In the genomic region with DNA sequence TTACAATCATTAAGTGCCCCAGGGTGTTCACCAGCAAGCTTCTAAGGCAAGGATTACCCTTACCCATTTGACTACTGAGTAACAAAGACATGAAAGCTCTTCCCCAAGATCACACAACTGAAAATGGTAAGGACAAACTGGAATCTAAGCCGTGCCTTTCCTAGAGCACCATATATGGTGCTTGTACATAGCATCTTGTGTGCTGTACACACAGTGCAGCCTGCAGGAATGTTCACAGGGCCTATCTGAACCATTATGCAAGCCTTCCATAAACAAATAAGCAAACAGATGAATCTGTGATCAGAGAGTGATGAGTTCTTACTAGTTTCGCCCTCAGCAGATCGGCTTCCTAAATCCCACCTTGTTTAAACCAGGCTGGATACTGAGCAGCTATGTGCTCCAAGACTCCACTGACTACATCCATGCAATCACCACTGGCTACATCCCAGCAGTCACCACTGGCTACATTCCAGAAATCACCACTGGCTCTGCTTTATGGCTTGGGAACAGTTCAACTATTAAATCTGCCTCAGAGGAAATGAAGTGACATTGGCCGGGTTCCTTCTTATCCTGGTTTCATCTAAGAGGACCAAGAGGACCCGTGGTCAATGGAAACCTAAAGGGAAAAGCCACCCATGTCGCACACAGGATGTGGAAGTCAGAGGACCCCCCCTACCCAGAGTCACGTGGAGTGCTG, we compare ENCODE assay signal across 10 mouse cellular contexts.
A peak's percentile ranks its signal among the peaks of the same experiment; 100 is the strongest.
DNase-seq lines count a peak whose midpoint lies in the region; ATAC-seq and TF ChIP-seq lines count a peak whose summit lies in the region.
"Had no signal": no experiment of that assay in that cellular context is flagged by ENCODE, and none has a peak within 500 bp of the region (broad histone marks: within the 10 kb centered on the region; RNA-seq: fewer than 3 reads in every experiment).

No protein-coding gene starts in this region.

- no peak for TF ChIP-seq CTCF in midbrain, postnatal 0 days (IDR thresholded peaks at IDR 0.05)

- no peak overlapping the region for H3K4me3 ChIP-seq in midbrain, postnatal 0 days (ENCODE audit: low read depth, low read length)
- H3K4me3 ChIP-seq in midbrain, embryonic 13.5 days (replicated peaks) = no peak overlapping the region
- no peak overlapping the region for H3K4me3 ChIP-seq in heart, embryonic 13.5 days
- H3K4me3 ChIP-seq in kidney, embryonic 16.5 days (ENCODE audit: low read length) = no peak overlapping the region
- no peak overlapping the region for H3K4me3 ChIP-seq in stomach, embryonic 16.5 days (replicated peaks; ENCODE audit: low read length)
- H3K4me3 ChIP-seq: embryonic facial prominence, embryonic 10.5 days; liver, embryonic 13.5 days had no signal

- intact Hi-C loops in left cerebral cortex, postnatal 10 days (cut with DNase I) = no loop called here

- no peak overlapping the region for H3K4me2 ChIP-seq in midbrain, postnatal 0 days (ENCODE audit: low read depth, low read length, poor library complexity, severe bottlenecking)
- no peak overlapping the region for H3K4me2 ChIP-seq in midbrain, embryonic 13.5 days (replicated peaks)
- H3K4me2 ChIP-seq in heart, embryonic 13.5 days = no peak overlapping the region
- no peak overlapping the region for H3K4me2 ChIP-seq in kidney, embryonic 16.5 days (replicated peaks; ENCODE audit: low read depth, low read length)
- no peak overlapping the region for H3K4me2 ChIP-seq in stomach, embryonic 16.5 days (ENCODE audit: low read depth, low read length)
- H3K4me2 ChIP-seq: liver, embryonic 13.5 days had no signal

- ATAC-seq in midbrain, postnatal 0 days (ENCODE audit: low FRiP score) = no peak
- no peak for ATAC-seq in midbrain, embryonic 13.5 days
- ATAC-seq in heart, embryonic 13.5 days (ENCODE audit: extremely low read depth, insufficient number of reproducible peaks, low FRiP score, low TSS enrichment) = peak; percentile 70; the same call in 1 of the 2 replicates
- peak; percentile 93 for ATAC-seq in kidney, embryonic 16.5 days (ENCODE audit: low FRiP score, low TSS enrichment)
- peak; percentile 81; the same call in 1 of the 2 replicates for ATAC-seq in stomach, embryonic 16.5 days (ENCODE audit: insufficient read depth, low FRiP score)

- no peak overlapping the region for H3K27ac ChIP-seq in midbrain, postnatal 0 days (ENCODE audit: low read depth, low read length)
- H3K27ac ChIP-seq in midbrain, embryonic 13.5 days = no peak overlapping the region
- H3K27ac ChIP-seq in heart, embryonic 13.5 days (replicated peaks) = peak overlapping the region; percentile 30; the same call in 1 of the 2 replicates
- H3K27ac ChIP-seq in kidney, embryonic 16.5 days (ENCODE audit: low read length) = peak overlapping the region; percentile 30; the same call in 1 of the 2 replicates
- peak overlapping the region; percentile 66; the same call in 1 of the 2 replicates for H3K27ac ChIP-seq in stomach, embryonic 16.5 days (ENCODE audit: low read length)
- H3K27ac ChIP-seq: embryonic facial prominence, embryonic 10.5 days; liver, embryonic 13.5 days had no signal

- 83% methylated on average over 7 of the region's 7 CpGs for WGBS in midbrain, postnatal 0 days
- WGBS in midbrain, embryonic 13.5 days = 86% methylated on average over 7 of the region's 7 CpGs
- WGBS in heart, embryonic 13.5 days = 65% methylated on average over 7 of the region's 7 CpGs
- 57% methylated on average over 7 of the region's 7 CpGs for WGBS in kidney, embryonic 16.5 days
- WGBS in stomach, embryonic 16.5 days = 64% methylated on average over 7 of the region's 7 CpGs

- H3K9me3 ChIP-seq in midbrain, postnatal 0 days (ENCODE audit: low read length) = no peaks in the 10 kb centered on the region
- H3K9me3 ChIP-seq in midbrain, embryonic 13.5 days = no peaks in the 10 kb centered on the region; the same call in 1 of the 2 replicates
- H3K9me3 ChIP-seq in heart, embryonic 13.5 days = peaks cover 10% of the 10 kb centered on the region
- peaks cover 3% of the 10 kb centered on the region; the same call in 1 of the 2 replicates for H3K9me3 ChIP-seq in kidney, embryonic 16.5 days (ENCODE audit: low read length)
- H3K9me3 ChIP-seq in stomach, embryonic 16.5 days (replicated peaks; ENCODE audit: control insufficient read depth, low read length) = no peaks in the 10 kb centered on the region; the same call in 1 of the 2 replicates
- H3K9me3 ChIP-seq: G1E; liver, embryonic 13.5 days had no signal

- no peaks in the 10 kb centered on the region for H3K36me3 ChIP-seq in midbrain, postnatal 0 days (ENCODE audit: insufficient read depth, low read length)
- no peaks in the 10 kb centered on the region for H3K36me3 ChIP-seq in midbrain, embryonic 13.5 days
- H3K36me3 ChIP-seq in heart, embryonic 13.5 days = peaks cover 18% of the 10 kb centered on the region
- no peaks in the 10 kb centered on the region for H3K36me3 ChIP-seq in kidney, embryonic 16.5 days (ENCODE audit: insufficient read depth, low read length)
- H3K36me3 ChIP-seq in stomach, embryonic 16.5 days (ENCODE audit: control insufficient read depth, insufficient read depth, low read length) = no peaks in the 10 kb centered on the region
- H3K36me3 ChIP-seq: embryonic facial prominence, embryonic 10.5 days; G1E; liver, embryonic 13.5 days had no signal

- peak; percentile 50 for DNase-seq in midbrain, postnatal 0 days (ENCODE audit: low spot score)
- no peak for DNase-seq in left cerebral cortex, postnatal 10 days (ENCODE audit: extremely low spot score in 1 of 2, low spot score in 2 of 2)
- DNase-seq in layer of hippocampus, adult 9-10 months (ENCODE audit: low spot score) = no peak
- DNase-seq: liver, embryonic 13.5 days had no signal

- no peaks in the 10 kb centered on the region for H3K27me3 ChIP-seq in midbrain, postnatal 0 days (ENCODE audit: insufficient read depth, low read length)
- no peaks in the 10 kb centered on the region; the same call in 1 of the 2 replicates for H3K27me3 ChIP-seq in midbrain, embryonic 13.5 days
- H3K27me3 ChIP-seq in heart, embryonic 13.5 days (replicated peaks) = no peaks in the 10 kb centered on the region
- no peaks in the 10 kb centered on the region for H3K27me3 ChIP-seq in kidney, embryonic 16.5 days (ENCODE audit: insufficient read depth, low read length)
- H3K27me3 ChIP-seq in stomach, embryonic 16.5 days (ENCODE audit: control insufficient read depth, insufficient read depth, low read length) = no peaks in the 10 kb centered on the region
- H3K27me3 ChIP-seq: liver, embryonic 13.5 days had no signal

- H3K9ac ChIP-seq in midbrain, postnatal 0 days (replicated peaks; ENCODE audit: low read length, poor library complexity, severe bottlenecking) = no peak overlapping the region
- no peak overlapping the region for H3K9ac ChIP-seq in midbrain, embryonic 13.5 days (replicated peaks)
- no peak overlapping the region for H3K9ac ChIP-seq in heart, embryonic 13.5 days
- H3K9ac ChIP-seq in kidney, embryonic 16.5 days (replicated peaks; ENCODE audit: low read length) = no peak overlapping the region
- no peak overlapping the region for H3K9ac ChIP-seq in stomach, embryonic 16.5 days (ENCODE audit: low read length)
- H3K9ac ChIP-seq: liver, embryonic 13.5 days had no signal

- no peaks in the 10 kb centered on the region for H3K4me1 ChIP-seq in midbrain, postnatal 0 days (ENCODE audit: insufficient read depth, low read length)
- no peaks in the 10 kb centered on the region for H3K4me1 ChIP-seq in midbrain, embryonic 13.5 days (replicated peaks)
- peaks cover 19% of the 10 kb centered on the region for H3K4me1 ChIP-seq in heart, embryonic 13.5 days
- peaks cover 6% of the 10 kb centered on the region; the same call in 1 of the 2 replicates for H3K4me1 ChIP-seq in kidney, embryonic 16.5 days (ENCODE audit: insufficient read depth, low read length)
- H3K4me1 ChIP-seq in stomach, embryonic 16.5 days (ENCODE audit: control insufficient read depth, insufficient read depth, low read length) = peaks cover 5% of the 10 kb centered on the region
- H3K4me1 ChIP-seq: embryonic facial prominence, embryonic 10.5 days; liver, embryonic 13.5 days had no signal

Comparison
In these comparisons a context has a peak if more than half of its experiments do, and no peak if none do; other contexts are left out.
1. ATAC-seq: peak in heart, embryonic 13.5 days (single experiment), kidney, embryonic 16.5 days (single experiment) and stomach, embryonic 16.5 days (single experiment); none in midbrain, postnatal 0 days (single experiment) and midbrain, embryonic 13.5 days (single experiment).
2. H3K27ac ChIP-seq: peak in heart, embryonic 13.5 days (single experiment), kidney, embryonic 16.5 days (single experiment) and stomach, embryonic 16.5 days (single experiment); none in midbrain, postnatal 0 days (single experiment) and midbrain, embryonic 13.5 days (single experiment).